In the genomic region with DNA sequence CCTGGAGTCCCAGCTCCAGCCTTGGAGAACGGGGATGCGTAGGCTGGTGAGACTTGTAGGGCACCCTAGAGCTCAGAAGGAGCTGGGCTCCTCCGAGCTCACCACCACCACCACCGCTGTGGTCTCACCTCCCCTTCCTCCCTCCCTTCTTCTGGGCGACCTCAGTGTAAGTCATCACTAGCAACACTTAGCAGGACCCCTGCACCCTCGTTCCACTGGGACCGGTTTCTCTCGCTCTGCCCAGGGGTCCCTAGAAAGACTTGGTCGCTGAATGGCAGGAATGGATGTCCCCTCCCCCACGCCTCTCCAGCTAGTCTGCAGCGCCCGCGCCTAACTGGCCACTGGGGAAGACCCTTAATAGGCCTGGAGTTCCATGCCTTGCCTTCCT, we compare ENCODE assay signal across 8 mouse cellular contexts. TPM values are rescaled to one million over a fixed set of nuclear protein-coding genes. Genes with fewer than 3 reads are reported as not detected.
DNase-seq lines count a peak whose midpoint lies in the region; ATAC-seq lines count a peak whose summit lies in the region.

No protein-coding gene starts in this region.

- intact Hi-C loops in left cerebral cortex, postnatal 4 days (cut with DNase I): loop anchor here (10.0 kb wide), 2 partner anchors 55 to 155 kb away; no protein-coding TSS in a partner anchor
- intact Hi-C loops in left cerebral cortex, postnatal 25 days (cut with DNase I): loop anchor here (1.0 to 5.0 kb wide), 2 partner anchors 65 to 118 kb away; no protein-coding TSS in a partner anchor

- peak overlapping the region; percentile 37 for H3K4me3 ChIP-seq in intestine, embryonic 15.5 days (replicated peaks)

- H3K27ac ChIP-seq in intestine, embryonic 15.5 days: no peak overlapping the region

- peak; percentile 72 for DNase-seq in left cerebral cortex, postnatal 4 days
- DNase-seq in left cerebral cortex, postnatal 25 days (ENCODE audit: low spot score in 2 of 2): no peak
- DNase-seq in embryo, embryonic 11 days: peak; percentile 80
- peak; percentile 59 for DNase-seq in retina, embryonic 14.5 days (ENCODE audit: low spot score)
- DNase-seq in c-Kit-positive CD71-positive TER-119-positive erythroid progenitor cells, embryonic 14.5 days (ENCODE audit: low spot score): no peak
- no peak for DNase-seq in right cerebral cortex, adult 18-20 months
- no peak for DNase-seq in urinary bladder, postnatal 14 days (ENCODE audit: low spot score)

- H3K27me3 ChIP-seq in intestine, embryonic 15.5 days (replicated peaks): peaks cover 64% of the 10 kb centered on the region

- H3K36me3 ChIP-seq in intestine, embryonic 15.5 days: no peaks in the 10 kb centered on the region

- whole genome bisulfite sequencing in intestine, embryonic 15.5 days: 3% methylated on average over 13 of the region's 13 CpGs

- no peak overlapping the region for H3K9ac ChIP-seq in intestine, embryonic 15.5 days

- ATAC-seq in intestine, embryonic 15.5 days: 0 out of 2 replicates have a peak, but pooled peaks have one; percentile 10

- H3K4me1 ChIP-seq in intestine, embryonic 15.5 days (replicated peaks): peaks cover 11% of the 10 kb centered on the region

- no peaks in the 10 kb centered on the region for H3K9me3 ChIP-seq in intestine, embryonic 15.5 days

- peak overlapping the region; percentile 77 for H3K4me2 ChIP-seq in intestine, embryonic 15.5 days (replicated peaks)

RNA-seq across cellular contexts. Expression of a gene that starts 1.6 kb away (rescaled TPM):
- 100 to 1,000 TPM; 185 to 192 TPM for total RNA-seq in left cerebral cortex, postnatal 4 days (2021)
- 100 to 1,000 TPM; 328 to 335 TPM for total RNA-seq in left cerebral cortex, postnatal 25 days (2021)
- polyA plus RNA-seq in intestine, embryonic 15.5 days (2015; fragmentation: Nextera tagmentation; extraction: Ambion mirVana): 1.2 and 1.5 TPM in 2 replicates

Comparison
In these comparisons a context has a peak if more than half of its experiments do, and no peak if none do; other contexts are left out.
1. DNase-seq: peak in left cerebral cortex, postnatal 4 days (single experiment), embryo, embryonic 11 days (single experiment) and retina, embryonic 14.5 days (single experiment); none in left cerebral cortex, postnatal 25 days (0 of 2), c-Kit-positive CD71-positive TER-119-positive erythroid progenitor cells, embryonic 14.5 days (single experiment), right cerebral cortex, adult 18-20 months (single experiment) and urinary bladder, postnatal 14 days (single experiment).